Mouse (Mus musculus): ENCODE data around the gene Hsd17b12.

The Hsd17b12 gene

GRCm38 (mm10) chr2:94066540-94067135, 91.1 kb downstream of the Hsd17b12 start:
- no peak for DNase-seq

GRCm38 (mm10) chr2:94066120-94066519, 91.6 kb downstream of the Hsd17b12 start:
- no peak for DNase-seq

- DNase-seq: no peak
Measured at GRCm38 (mm10) chr2:94062791-94063190, 95.0 kb downstream of the Hsd17b12 start.

GRCm38 (mm10) chr2:94059459-94059858, 98.3 kb downstream of the Hsd17b12 start:
- peak; percentile 28 to 43 for DNase-seq

- DNase-seq: peak; percentile 56 to 68
Measured at GRCm38 (mm10) chr2:94054813-94055212, 103.0 kb downstream of the Hsd17b12 start.

GRCm38 (mm10) chr2:94051952-94052351, 105.8 kb downstream of the Hsd17b12 start:
- DNase-seq: no peak

GRCm38 (mm10) chr2:94050901-94051300, 106.9 kb downstream of the Hsd17b12 start:
- DNase-seq: no peak

GRCm38 (mm10) chr2:94049471-94050176, 108.1 kb downstream of the Hsd17b12 start:
- DNase-seq: no peak

- no peak for DNase-seq
Measured at GRCm38 (mm10) chr2:94048733-94049470, 108.9 kb downstream of the Hsd17b12 start.

GRCm38 (mm10) chr2:94048271-94048670, 109.5 kb downstream of the Hsd17b12 start:
- no peak for DNase-seq

GRCm38 (mm10) chr2:94045411-94046090, 112.2 kb downstream of the Hsd17b12 start:
- DNase-seq: peak; percentile 14 to 30

- no peak for DNase-seq
Measured at GRCm38 (mm10) chr2:94044174-94044573, 113.6 kb downstream of the Hsd17b12 start.

GRCm38 (mm10) chr2:94043662-94044061, 114.1 kb downstream of the Hsd17b12 start:
- no peak for DNase-seq

- no peak for DNase-seq
Measured at GRCm38 (mm10) chr2:94042461-94042860, 115.3 kb downstream of the Hsd17b12 start.

GRCm38 (mm10) chr2:94040391-94041125, 117.2 kb downstream of the Hsd17b12 start:
- DNase-seq: no peak

- peak; percentile 79 to 84 for DNase-seq
Measured at GRCm38 (mm10) chr2:94035428-94036331, 122.1 kb downstream of the Hsd17b12 start.

GRCm38 (mm10) chr2:94030602-94031001, 127.2 kb downstream of the Hsd17b12 start:
- DNase-seq: no peak

GRCm38 (mm10) chr2:94024637-94025036, 133.1 kb downstream of the Hsd17b12 start:
- DNase-seq: no peak

- peak; percentile 87 to 93 for DNase-seq
Measured at GRCm38 (mm10) chr2:94010335-94011291, 147.2 kb downstream of the Hsd17b12 start, which contains the start of gene Alkbh3. Gene Alkbh3, minus strand, starts transcription at chr2:94010807.

GRCm38 (mm10) chr2:94002331-94002730, 155.4 kb downstream of the Hsd17b12 start:
- DNase-seq: peak; percentile 88

Measured in cerebellum, adult 18-20 months (tissue).